Comparison of ENCODE assay signal across 1 mouse cellular context in the genomic region with DNA sequence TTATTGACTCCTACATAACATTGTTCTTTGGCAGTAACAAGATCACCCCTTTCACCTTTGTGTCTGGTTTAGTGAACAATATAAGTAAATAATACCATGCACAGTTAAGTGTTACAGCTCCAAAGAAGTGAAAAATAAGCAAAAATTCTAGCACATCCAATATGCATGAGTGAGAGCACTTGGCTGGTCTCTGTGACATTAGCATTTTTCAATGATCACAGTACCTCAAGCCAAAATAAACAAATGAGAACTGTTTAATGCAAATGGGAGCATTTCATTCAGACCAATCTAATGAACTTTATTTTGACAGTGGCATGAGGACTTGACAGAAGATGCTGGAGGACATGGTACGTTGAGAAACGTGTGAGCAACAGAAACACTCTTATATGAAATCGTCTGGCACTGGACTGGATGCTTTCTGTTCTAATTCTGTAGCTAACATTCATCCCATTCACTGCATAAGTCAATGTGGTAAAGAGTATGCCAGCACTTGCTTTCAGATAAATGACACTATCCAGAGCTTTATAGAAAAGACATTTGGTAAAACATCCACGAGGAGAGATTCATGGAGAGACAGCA.
TF ChIP-seq lines count a peak whose summit lies in the region.

No protein-coding gene starts in this region.

TF ChIP-seq in CH12.LX, 34 proteins besides CTCF, POLR2A, EP300 and RAD21 (continued from another document):
- TF ChIP-seq HCFC1 (IDR thresholded peaks at IDR 0.05; ENCODE audit: low read depth, low read length) (no peak), CHD1 (IDR thresholded peaks at IDR 0.05; ENCODE audit: low read depth, low read length) (no peak)
